Mouse (Mus musculus) layer of hippocampus, postnatal 14 days (tissue): ENCODE results near the gene Btn2a2. TPM values are rescaled to one million over a fixed set of nuclear protein-coding genes. Genes with fewer than 3 reads are reported as not detected.
A peak's percentile ranks its signal among the peaks of the same experiment; 100 is the strongest.

Experiments
- DNase-seq, 2 experiments: peaks; one replicate each; pipeline ENCODE4 v3.0.0; 2021 to 2022; ENCODE audit warnings: low spot score in 2 of 2, mixed read lengths in 1 of 2
- total RNA-seq, 2 experiments: library from RNA; stranded (reverse); gene quantifications; 2 replicates each; pipeline ENCODE4 v1.2.3; 2021

Gene Btn2a2
- total RNA-seq, 2 experiments from 2014 or later = 0.58 to 1.0 TPM

DNA sequence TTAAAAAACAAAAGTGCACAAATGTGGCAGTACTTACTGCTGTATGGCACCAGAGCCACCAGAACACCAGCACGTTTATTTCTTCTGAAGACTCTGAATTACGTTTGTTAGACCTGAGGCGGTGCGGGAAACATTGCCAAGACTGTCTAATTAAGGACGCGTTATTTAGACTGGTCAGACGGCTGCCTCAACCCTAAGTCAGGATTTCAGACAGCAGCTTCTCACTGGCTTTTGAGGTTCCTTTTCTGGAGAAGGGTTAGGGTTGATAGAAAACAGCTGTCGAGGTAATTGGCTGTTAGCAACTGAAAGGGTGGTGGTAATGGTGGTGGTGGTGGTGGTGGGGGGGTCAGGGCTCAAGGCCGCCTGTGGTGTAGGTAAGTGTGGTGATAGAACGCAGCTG, 10.0 kb upstream of the Btn2a2 start:
- no peak for DNase-seq

DNA sequence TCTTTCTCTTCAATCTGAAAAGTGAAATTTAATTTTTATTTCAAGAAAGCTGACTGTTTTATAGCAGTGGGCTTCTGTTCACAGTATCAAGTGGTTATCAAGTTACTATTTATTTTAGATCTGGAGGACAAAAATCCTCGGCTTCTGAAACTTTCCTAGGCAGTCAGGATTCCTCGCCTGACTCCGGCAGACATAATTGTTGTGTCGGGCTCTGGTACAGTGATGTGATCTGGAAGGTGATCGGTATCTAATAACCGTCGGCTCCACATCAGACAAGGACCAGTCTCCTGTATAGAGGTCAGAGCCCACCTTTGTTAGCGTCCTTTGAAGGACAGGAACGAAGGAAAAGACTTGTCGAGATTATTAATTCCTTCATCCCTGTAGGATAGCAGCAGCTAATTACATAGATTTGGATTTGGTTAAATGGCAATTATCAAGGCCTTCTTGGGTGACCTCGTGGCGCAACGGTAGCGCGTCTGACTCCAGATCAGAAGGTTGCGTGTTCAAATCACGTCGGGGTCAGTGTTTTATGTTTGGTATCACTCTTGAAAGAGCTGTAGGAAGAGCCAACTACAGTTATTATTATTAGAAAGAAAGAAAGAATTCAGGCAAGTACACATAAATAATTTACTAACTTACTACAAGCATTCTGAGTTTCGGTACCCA, 9.1 kb upstream of the Btn2a2 start:
- DNase-seq = peak; percentile 46 to 57

DNA sequence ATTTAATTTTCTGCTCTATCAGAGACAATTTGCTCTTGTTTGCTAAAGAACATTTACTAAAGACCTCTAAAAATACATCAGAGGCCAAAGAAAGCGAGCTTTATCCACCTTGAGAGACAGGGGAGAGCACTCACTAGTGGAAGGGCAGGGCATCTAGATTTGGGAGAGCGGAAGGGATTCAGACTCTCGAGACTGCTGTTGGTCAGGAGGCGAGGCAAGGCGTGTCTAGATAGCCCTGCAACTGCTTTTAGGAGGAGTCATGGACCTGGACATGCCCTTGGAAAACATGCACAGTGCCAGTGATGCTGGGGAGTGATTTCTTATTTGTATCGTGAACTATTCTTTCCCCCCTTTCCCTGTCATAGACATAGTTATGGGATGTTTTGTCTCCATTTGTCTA, 6.9 kb upstream of the Btn2a2 start:
- DNase-seq = no peak

DNA sequence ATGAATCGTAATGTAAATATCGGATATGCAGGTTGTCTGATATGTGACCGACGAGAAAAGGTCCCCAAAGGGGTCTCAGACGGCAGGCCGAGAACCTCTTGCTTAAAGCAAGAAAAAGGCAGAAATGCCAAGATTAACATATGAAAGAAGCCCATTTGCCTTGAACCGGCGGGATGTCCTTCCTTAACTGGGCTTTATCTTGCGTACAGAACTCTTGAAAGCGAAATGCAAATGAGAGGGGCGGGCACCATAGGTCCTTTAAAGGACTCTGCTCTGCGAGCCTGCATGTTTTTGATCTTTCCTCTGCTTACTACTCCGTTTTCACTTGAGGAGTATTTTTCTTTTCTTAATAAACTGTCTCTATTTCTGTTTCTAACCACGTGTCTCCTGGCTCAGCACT, 3.3 kb upstream of the Btn2a2 start:
- no peak for DNase-seq

DNA sequence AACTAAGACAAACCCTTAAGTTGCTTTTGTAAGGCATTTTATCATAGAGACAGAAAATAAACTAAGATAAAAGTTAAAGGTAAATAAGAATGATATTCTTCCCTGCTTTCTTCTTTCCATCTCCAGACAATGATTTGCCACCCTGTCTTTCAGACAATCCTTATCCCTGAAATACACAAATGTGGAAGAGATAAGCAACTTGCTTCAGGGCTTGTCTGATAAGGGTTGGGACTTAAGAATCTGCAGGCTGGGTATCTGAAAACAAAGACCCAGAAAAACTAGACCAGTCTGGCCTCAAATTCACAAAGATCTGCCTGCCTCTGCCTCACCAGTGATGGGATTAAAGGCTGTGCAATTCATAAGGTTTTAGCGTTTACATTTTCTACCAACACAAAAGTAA, 2.6 kb upstream of the Btn2a2 start:
- DNase-seq = no peak

DNA sequence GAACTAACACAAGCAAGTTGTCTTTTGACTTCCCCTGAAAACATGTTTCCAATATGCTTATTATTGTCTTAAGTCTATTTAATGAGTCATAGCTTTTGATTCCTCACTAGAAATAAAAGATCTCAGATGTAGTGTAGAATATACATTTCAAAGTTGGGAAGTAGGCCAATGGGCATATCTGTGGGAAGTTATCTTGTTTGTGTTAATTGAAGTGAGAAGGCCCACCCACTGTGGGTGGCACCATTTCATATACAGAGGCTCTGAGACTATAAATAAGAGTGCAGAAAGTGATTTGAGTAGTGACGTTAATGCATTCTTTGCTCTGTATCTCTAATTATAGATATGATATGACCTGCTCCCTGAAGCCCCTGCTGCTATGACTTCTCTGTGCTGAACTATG, 2.2 kb upstream of the Btn2a2 start:
- DNase-seq = no peak

DNA sequence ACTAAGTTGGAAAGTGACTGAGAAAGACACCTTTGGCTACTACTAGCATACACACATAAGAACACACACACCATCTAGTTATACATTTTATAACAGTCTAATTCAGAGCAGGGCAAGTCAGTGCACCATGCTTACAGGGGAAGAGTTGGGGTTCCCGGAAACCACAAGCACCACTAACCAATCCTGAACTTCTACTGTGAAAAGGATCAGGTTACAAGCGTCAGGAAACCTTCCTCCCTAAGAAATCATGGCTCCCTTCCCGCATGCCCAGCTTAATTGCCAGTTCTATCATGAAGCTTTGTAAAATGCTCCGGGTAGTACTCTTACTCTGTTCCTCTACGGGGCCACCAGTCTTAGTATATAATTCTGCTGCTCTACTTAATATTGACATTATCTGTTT, 3.4 kb downstream of the Btn2a2 start:
- no peak for DNase-seq

DNA sequence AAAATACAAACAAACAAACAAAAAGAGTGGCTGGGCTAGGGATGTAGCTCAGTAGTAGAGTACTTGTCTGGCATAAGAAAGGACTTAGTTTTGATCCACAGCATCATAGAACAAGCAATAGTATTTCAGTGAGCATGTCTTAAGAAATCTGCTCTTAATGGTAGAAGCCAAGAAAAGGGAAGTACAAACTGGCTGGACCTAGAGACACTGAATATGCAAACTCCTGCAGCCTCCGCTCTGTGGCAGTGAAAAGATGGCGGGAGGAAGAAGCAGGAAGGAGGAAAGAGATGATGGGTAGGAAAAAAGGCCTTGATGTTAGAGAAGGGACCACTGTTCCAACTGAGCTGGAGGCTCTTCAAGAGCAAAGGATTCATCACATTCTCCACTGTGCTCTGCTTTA, 5.5 kb downstream of the Btn2a2 start:
- no peak for DNase-seq

DNA sequence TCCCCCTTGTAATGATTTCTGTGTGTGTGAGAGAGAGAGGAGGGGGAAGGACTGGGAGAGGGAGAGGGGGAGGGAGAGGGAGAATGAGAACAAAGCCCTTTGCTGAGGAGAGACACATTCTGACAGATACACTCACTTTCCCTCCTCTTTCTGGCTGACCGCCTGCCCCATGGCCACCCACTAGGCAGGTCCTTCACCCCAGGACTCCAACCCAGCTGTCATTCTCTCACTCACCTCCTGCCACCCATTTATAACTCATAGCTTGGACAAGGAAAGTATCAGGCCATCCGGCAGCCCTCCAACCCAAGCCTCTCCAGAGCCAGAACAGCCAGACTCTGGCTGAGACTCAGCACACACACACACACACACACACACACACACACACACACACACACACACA, 13.0 kb downstream of the Btn2a2 start:
- DNase-seq = no peak

DNA sequence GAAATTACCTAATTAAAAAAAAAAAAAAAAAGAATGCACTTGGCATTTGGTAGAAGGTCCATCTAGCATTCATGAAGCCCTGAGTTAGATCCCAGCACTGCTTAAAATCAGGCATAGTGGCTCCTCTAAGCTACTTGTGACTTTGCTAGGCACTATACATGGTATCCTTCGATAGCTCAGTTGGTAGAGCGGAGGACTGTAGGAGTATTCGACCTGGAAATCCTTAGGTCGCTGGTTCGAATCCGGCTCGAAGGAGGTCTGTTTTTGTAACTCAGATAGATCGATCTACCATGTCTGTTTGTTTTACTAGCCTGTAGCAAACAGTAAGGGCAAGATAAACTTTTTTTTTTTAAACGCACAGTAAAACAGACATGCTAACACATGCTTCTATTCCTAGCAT, 21.7 kb downstream of the Btn2a2 start:
- DNase-seq = peak; percentile 68 to 74

DNA sequence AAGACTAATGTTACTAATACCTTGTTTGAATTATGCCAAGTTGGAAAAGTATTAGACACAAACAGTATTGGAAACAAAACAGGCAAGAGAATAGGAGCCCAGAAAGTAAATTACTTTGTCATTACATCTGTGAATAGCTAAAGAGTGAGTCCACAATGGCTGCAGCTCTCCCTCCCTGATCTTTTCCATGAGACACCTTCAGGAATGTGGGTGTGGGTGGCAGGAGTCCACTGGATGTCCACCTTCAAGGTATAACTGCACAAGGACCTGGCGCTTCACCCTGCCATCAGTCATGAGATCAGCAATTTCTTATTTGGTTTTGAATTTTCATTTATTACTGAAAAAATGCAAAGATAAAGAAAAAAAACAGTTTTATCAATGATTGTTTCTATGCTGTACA, 22.4 kb downstream of the Btn2a2 start:
- DNase-seq = no peak

DNA sequence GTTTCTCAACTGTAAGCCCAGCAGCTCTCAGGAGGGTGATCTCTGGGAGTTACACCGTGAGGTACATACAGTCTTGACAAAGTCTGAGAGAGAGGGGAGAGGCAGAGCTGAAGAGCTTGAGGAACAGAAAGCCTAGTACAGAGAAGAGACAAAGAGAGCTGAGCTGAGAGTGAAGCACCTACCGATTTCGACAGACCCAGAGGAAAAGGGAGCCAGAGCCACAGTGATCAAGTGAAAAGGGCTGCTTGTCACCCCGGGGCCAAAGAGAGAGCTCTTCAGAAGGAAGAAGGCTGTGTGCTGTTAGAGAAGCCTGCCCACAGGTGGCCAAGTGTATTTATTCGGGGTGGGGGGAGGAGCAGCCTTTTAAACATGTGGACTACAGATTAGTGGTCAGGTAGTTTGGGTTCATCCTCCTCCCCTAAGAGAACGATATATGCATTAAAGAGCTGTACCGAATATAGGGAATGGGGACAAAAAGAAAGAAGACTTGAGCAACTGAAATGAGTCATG, 23.0 kb downstream of the Btn2a2 start, which contains the start of gene Btn1a1:
Gene Btn1a1, minus strand, starts transcription at position 302 of the 510 bp plus-strand sequence.
- no peak for DNase-seq

DNA sequence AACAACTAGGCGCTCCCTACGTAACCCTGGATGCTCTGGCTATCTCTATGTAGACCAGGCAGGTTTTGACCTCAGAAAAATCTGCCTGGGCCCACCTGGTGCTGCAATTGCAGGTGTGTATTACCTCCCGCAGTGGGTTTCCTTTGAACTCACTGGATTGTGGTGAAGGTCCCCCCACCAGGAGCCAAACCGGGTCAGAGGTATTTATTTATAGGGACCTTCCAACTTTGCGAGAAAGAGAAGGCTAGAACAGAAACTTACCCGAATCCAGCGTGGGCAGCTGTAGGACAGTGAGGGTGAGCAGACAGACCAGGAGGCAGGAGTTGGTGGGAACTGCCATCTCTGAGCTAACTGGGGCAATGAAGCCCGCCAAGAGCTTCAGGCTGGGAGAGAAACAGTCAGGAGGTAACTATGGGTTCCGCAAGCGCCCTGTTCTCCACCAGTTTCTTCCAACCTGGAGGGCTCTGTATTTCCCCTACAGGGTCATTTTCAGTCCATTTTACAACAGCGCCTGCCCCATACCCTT, 23.8 kb downstream of the Btn2a2 start:
- DNase-seq = no peak

DNA sequence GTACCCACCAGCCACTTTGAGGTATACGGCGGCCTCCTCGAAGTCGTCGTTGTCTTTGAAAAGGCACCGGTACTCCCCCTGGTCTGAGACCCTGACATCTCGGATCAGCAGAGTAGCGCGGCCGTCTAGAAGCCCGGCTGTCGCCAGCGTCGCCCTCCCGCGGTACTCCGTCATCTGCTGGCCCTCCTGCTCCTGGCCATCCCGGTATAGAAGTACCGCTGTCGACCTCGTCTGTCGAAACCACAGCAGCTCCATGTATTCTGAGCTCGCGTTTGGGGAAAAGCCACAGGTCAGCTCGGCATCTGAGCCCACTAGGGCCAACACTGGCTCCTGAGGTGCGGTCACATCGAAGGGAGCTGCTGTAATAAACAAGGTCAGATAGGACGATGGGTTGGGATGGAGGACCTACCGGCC, 24.4 kb downstream of the Btn2a2 start:
- peak in 1 of 2 experiments; percentile 9 for DNase-seq

DNA sequence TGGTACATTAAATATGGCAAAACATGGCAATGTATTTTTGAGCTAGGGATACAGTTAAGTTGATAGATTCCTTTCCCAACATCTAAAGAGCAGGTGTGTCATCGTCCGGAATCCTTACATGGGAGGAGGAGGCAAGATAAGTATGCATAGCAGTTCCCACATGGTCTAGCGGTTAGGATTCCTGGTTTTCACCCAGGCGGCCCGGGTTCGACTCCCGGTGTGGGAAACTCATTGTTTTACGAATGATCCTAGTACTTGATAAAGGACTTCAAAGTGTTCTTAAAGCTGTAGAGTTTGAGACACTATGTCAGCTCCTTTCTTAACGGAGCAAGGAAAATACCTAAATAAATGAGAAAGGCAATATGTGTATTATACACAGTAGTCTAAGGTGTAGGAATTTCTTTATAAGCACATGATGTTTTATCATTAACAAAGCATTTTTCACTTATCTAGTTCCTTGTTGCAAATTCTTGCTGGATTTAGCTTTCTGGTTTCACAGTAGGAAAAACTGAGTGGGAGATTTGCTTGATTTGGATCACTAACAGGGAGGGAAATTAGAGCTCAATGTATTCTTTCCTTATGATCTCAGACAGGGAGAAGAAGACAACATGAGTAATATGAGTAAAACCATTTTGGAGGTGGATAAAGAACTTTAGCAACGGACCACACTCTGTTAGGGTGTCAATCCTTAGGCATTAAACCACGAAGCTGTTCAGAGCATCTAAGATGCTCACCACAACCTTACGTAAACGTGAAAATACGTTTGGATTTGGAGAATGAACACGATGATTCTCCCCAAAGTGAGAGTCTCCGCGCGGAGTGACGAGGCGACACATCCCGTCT, 25.1 kb downstream of the Btn2a2 start:
- DNase-seq = peak; percentile 75 to 87

DNA sequence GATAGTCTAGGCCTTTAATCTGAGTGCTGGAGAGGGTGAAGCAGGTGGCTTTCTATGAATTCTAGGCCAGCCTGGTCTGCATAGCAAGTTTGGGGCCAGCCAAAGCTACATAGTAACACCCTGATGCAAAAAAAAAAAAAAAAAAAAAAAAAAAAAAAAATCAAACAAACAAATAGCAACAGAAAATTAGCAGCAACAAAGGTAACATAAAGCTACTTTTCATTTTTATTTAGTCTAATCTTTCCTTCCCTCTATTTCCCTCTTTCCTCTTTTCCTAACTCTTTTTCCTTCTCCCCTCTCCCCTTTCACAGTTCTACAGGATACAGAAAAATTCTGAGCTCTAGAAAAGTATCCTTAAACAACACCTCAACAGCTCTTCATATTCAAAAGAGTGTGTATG, 26.0 kb downstream of the Btn2a2 start:
- no peak for DNase-seq

DNA sequence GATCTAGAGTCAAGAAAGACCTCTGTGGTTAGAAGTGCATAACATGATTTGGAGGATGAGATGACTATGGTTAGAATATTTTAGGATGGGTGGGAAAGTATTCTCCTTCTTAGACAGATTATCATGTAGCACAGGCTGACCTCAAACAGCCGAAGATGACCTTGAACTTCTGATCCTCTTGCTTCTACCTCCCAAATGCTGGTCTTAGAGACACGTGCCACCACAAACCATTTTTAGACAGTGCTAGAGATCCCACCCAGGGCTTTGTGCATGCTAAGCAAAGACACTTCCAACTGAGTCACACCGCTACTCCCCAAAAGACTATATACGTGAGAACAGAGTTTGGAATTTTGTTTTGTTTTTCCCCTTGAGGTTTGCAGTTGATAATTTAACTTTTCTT, 26.6 kb downstream of the Btn2a2 start:
- DNase-seq = no peak

DNA sequence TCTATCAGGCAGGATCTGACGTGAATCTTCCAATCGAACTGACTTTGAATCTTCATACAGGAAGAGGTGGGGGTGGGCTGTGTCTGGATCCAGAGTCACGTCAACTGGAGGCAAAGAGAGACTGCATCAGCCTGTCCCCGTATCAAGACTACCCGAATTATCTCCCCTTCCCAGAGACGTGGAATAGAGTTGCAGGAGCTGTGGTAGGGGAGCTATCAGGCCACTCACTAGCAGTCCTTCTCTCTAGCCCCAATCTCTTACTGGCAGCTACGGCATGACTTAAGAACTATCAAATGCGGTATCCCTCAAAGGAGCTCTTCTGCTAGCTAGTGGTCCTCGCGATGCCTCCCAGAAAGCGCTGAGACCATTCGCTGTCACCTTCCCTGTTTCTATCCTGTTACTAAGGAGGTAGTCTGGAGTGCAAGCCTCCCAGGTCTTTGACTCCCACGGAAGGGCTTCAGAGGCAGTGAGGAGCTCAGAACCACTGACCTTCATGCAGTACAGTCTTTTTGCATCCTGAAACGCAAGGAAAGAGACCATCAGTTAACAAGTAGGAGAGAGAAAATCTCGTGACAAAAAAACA, 29.3 kb downstream of the Btn2a2 start:
- no peak for DNase-seq

DNA sequence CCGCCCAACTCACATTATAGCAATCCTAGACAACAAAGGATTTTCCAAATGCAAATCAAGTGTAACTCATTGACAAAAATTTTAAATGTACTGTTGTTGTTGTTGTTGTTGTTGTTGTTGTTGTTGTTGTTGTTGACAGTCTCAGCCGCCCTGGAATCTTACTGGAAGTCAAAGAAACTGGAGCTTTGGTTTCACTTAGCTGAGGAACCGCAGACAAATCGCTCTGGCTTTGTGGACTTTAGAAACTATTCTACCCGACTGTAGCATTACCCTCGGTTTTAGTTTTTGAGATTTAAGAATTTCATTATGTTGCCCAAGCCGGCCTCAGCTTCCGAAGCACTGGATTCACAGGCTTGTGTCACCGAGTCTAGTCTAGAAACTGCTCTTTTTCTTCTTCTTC, 34.7 kb downstream of the Btn2a2 start:
- DNase-seq = no peak

DNA sequence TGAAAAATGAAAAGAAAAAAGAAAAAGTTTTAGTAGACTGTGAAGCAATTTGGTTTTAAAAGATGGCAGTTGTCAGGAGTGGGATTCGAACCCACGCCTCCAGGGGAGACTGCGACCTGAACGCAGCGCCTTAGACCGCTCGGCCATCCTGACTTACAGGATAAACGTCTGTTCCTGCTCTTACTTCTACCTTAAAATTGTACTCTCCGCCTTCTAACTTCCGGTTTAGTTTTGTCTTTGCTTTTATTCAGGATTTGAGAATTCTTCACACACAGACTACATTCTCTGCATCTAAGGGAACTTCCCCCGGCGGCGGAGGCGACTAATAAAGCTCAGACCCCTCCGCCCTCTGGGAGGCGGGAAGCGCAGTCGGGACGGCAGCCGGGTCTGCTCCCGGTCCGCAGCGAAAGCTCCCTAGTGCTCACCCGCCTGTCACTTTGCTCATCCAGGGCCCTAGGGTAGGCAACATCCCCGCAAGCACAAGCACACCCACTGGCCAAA, 35.2 kb downstream of the Btn2a2 start:
- peak; percentile 69 to 86 for DNase-seq

DNA sequence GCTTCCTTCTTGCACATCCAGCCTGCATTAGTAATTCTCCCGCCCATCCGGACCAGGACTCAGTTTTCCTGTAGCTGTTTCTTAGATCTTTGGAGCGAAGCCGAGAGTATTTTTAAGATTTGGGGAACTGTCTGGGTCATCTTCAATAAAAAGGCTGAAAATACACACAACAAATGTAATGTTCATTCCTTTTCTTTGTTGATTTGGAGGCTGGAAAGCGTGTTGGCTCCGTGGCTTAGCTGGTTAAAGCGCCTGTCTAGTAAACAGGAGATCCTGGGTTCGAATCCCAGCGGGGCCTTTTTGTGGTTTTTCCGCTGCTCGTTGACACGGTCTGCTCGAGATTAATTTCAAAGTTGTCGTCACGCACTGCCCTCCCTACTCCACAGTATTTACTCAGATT, 38.3 kb downstream of the Btn2a2 start:
- peak; percentile 84 to 95 for DNase-seq
